Mouse (Mus musculus): ENCODE data around the gene Gm10130. TPM values are rescaled to one million over a fixed set of nuclear protein-coding genes. Genes with fewer than 3 reads are reported as not detected.
A peak's percentile ranks its signal among the peaks of the same experiment; 100 is the strongest.
"Not testable (repeated sequence)": the region's sequence is repeated elsewhere in the genome, so short reads cannot be mapped to it uniquely, and the experiment has no call there.

Gm10130 gene
- total RNA-seq (2021), result 1 to 10 TPM; 2.0 to 2.6 TPM
- long read RNA-seq, experiment 1, result 0 reads
- long read RNA-seq, experiment 2, partial matches to known transcripts, result 0 of 2 reads
- long read RNA-seq, experiment 2, other reads (novel, unspliced or antisense), result 2 of 2 reads

- no peak for DNase-seq
These were observed at the start of gene Gm10130 for GRCm38 (mm10) chr2:150323402-150323801. Gene Gm10130 (plus strand): TSS chr2:150323702.

GRCm38 (mm10) chr2:150293669-150294068 is 29.8 kb upstream of the Gm10130 start:
- no peak for DNase-seq

GRCm38 (mm10) chr2:150299096-150299495 is 24.4 kb upstream of the Gm10130 start:
- DNase-seq, result peak; percentile 29 to 32

- peak in 1 of 2 experiments; percentile 20 for DNase-seq
These were observed 16.2 kb upstream of the Gm10130 start for GRCm38 (mm10) chr2:150307183-150307773.

GRCm38 (mm10) chr2:150310952-150311884 is 12.3 kb upstream of the Gm10130 start:
- peak; percentile 96 to 97 for DNase-seq

GRCm38 (mm10) chr2:150316140-150316539 is 7.4 kb upstream of the Gm10130 start:
- no peak for DNase-seq

- no peak for DNase-seq
These were observed 4.5 kb upstream of the Gm10130 start for GRCm38 (mm10) chr2:150318973-150319372.

GRCm38 (mm10) chr2:150357136-150357535 is 33.6 kb downstream of the Gm10130 start:
- not testable (repeated sequence) for DNase-seq

GRCm38 (mm10) chr2:150362113-150362877 is 38.8 kb downstream of the Gm10130 start, which contains the start of gene 3300002I08Rik:
Gene 3300002I08Rik (minus strand): TSS chr2:150362765.
- DNase-seq, result peak; percentile 94 to 96

- no peak for DNase-seq
These were observed 39.4 kb downstream of the Gm10130 start for GRCm38 (mm10) chr2:150362878-150363229.

- not testable (repeated sequence) for DNase-seq
These were observed 62.1 kb downstream of the Gm10130 start for GRCm38 (mm10) chr2:150385553-150386106.

- no peak for DNase-seq
These were observed 66.7 kb downstream of the Gm10130 start for GRCm38 (mm10) chr2:150390198-150390597.

- DNase-seq, result not testable (repeated sequence)
These were observed 88.6 kb downstream of the Gm10130 start for GRCm38 (mm10) chr2:150412146-150412545.

Other genes with a start within 250 kb of the Gm10130 start
- 1 to 10 TPM; 6.5 to 6.6 TPM for gene Zfp120, start 187.0 kb upstream of the Gm10130 start, total RNA-seq (2021)
- not detected for gene Gm10770, start 144.0 kb upstream of the Gm10130 start, total RNA-seq (2021)
- gene Gm14139, start 141.9 kb upstream of the Gm10130 start, total RNA-seq (2021), result under 1 TPM in 1 of 2 experiments, not detected in 1; 0.17 TPM
- gene Zfp937, start 105.6 kb upstream of the Gm10130 start, total RNA-seq (2021), result 1 to 10 TPM; 1.9 to 2.1 TPM
- 1 to 10 TPM; 1.9 to 2.3 TPM for gene Gm21994, start 68.1 kb upstream of the Gm10130 start, total RNA-seq (2021)
- under 1 TPM in 1 of 2 experiments, not detected in 1; 0.10 TPM for gene Gm14124, start 66.2 kb upstream of the Gm10130 start, total RNA-seq (2021)
- gene 3300002I08Rik, start 39.1 kb downstream of the Gm10130 start, total RNA-seq (2021), result 1 to 10 TPM; 1.8 to 3.7 TPM
- 1 to 10 TPM; 6.5 to 7.5 TPM for gene Zfp442, start 127.8 kb downstream of the Gm10130 start, total RNA-seq (2021)
- gene Zfp345, start 161.4 kb downstream of the Gm10130 start, total RNA-seq (2021), result under 1 TPM; 0.20 to 0.26 TPM
- under 1 TPM; 0.27 to 0.49 TPM for gene Cst7, start 246.7 kb downstream of the Gm10130 start, total RNA-seq (2021)